Comparison of ENCODE assay signal across 8 mouse cellular contexts in genomic region chr6:122532883-122533302, GRCm38 (mm10). TPM values are rescaled to one million over a fixed set of nuclear protein-coding genes. Genes with fewer than 3 reads are reported as not detected.
A peak's percentile ranks its signal among the peaks of the same experiment; 100 is the strongest.
DNase-seq lines count a peak whose midpoint lies in the region; ATAC-seq and TF ChIP-seq lines count a peak whose summit lies in the region.

No protein-coding gene starts in this region.

- no peaks in the 10 kb centered on the region for H3K4me1 ChIP-seq in ES-E14 (ENCODE audit: control insufficient read depth in 2 of 2, insufficient read depth in 2 of 2, low read length in 2 of 2, poor library complexity in 1 of 2)
- H3K4me1 ChIP-seq in forebrain, embryonic 15.5 days, result peaks cover 6% of the 10 kb centered on the region; the same call in 1 of the 2 replicates

- peak overlapping the region in 1 of 2 experiments; percentile 66; a peak in 2 of 4 replicates for H3K4me3 ChIP-seq in ES-E14 (ENCODE audit: insufficient read depth in 1 of 2, low read depth in 1 of 2, low read length in 2 of 2, poor library complexity in 1 of 2, severe bottlenecking in 1 of 2)
- peak overlapping the region; percentile 13; the same call in 1 of the 2 replicates for H3K4me3 ChIP-seq in forebrain, embryonic 15.5 days

- no peak overlapping the region for H3K27ac ChIP-seq in ES-E14 (ENCODE audit: insufficient read depth, low read depth, low read length, poor library complexity, severe bottlenecking)
- no peak overlapping the region; the same call in 1 of the 2 replicates for H3K27ac ChIP-seq in forebrain, embryonic 15.5 days (replicated peaks)

- DNase-seq in CD4-positive helper T cell, adult 2 months (ENCODE audit: low read depth, low spot score), result peak; percentile 86
- DNase-seq in ES-E14 (ENCODE audit: low read depth, low spot score), result peak; percentile 74
- peak; percentile 56 for DNase-seq in kidney, postnatal 10 days
- DNase-seq in frontal cortex, postnatal 36 days (ENCODE audit: low spot score in 2 of 2), result no peak
- no peak for DNase-seq in right cerebral cortex, postnatal 25 days
- DNase-seq in layer of hippocampus, postnatal 14 days (ENCODE audit: low spot score in 2 of 2), result no peak

- no peaks in the 10 kb centered on the region for H3K27me3 ChIP-seq in forebrain, embryonic 15.5 days

- peak overlapping the region; percentile 33 for H3K4me2 ChIP-seq in forebrain, embryonic 15.5 days (replicated peaks)

- whole genome bisulfite sequencing in forebrain, embryonic 15.5 days, result 4% methylated on average over 4 of the region's 4 CpGs

- peak; percentile 48; the same call in 1 of the 2 replicates for ATAC-seq in forebrain, embryonic 15.5 days (replicated peaks)
- ATAC-seq in megakaryocyte progenitor cell, adult 5-6 weeks (replicated peaks; ENCODE audit: poor library complexity), result peak; percentile 80

- in situ Hi-C loops in ES-E14 (cut with MboI; ENCODE audit: low sequenced_read_pairs in 2 of 2, unreplicated experiment in 2 of 2), result no loop called here

- no peaks in the 10 kb centered on the region for H3K36me3 ChIP-seq in ES-E14 (ENCODE audit: control insufficient read depth, insufficient read depth, low read length, poor library complexity, severe bottlenecking)
- no peaks in the 10 kb centered on the region for H3K36me3 ChIP-seq in forebrain, embryonic 15.5 days

- no peak overlapping the region for H3K9ac ChIP-seq in ES-E14 (ENCODE audit: insufficient read depth, low read depth, low read length, poor library complexity, severe bottlenecking)
- no peak overlapping the region for H3K9ac ChIP-seq in forebrain, embryonic 15.5 days (replicated peaks)

- H3K9me3 ChIP-seq in ES-E14 (ENCODE audit: control insufficient read depth, insufficient read depth, low read depth, low read length), result no peaks in the 10 kb centered on the region
- H3K9me3 ChIP-seq in forebrain, embryonic 15.5 days, result no peaks in the 10 kb centered on the region

TF ChIP-seq in ES-E14, 5 proteins besides CTCF, POLR2A, EP300 and RAD21:
- TF ChIP-seq ZNF384 (IDR thresholded peaks at IDR 0.05; ENCODE audit: low read depth, low read length), result no peak
- 0 out of 2 replicates have a peak, but pooled peaks have one; percentile 22 for TF ChIP-seq MAFK (IDR thresholded peaks at IDR 0.05; ENCODE audit: insufficient read depth, low read depth, low read length)
TF ChIP-seq in ES-E14: peak in this region for 1.

RNA-seq across cellular contexts. Expression of gene Aicda, which starts 20.7 kb away (rescaled TPM):
- total RNA-seq in ES-E14 (2012; rRNA removed), result 0.32 and 0.76 TPM in 2 replicates
- polyA plus RNA-seq in forebrain, embryonic 15.5 days (2015; fragmentation: Nextera tagmentation; extraction: Ambion mirVana), result 0.37 and 0.45 TPM in 2 replicates
- not detected in 2 replicates for total RNA-seq in megakaryocyte progenitor cell, adult 5-6 weeks (2015)
- total RNA-seq in megakaryocyte progenitor cell, adult 5-6 weeks (2017), result not detected in 2 replicates
- not detected for total RNA-seq in layer of hippocampus, postnatal 14 days (2021)

RNA-seq across cellular contexts. Expression of gene Mfap5, which starts 27.2 kb away (rescaled TPM):
- total RNA-seq in ES-E14 (2012; rRNA removed), result 7.1 and 8.7 TPM in 2 replicates
- 0.72 and 1.8 TPM in 2 replicates for polyA plus RNA-seq in forebrain, embryonic 15.5 days (2015; fragmentation: Nextera tagmentation; extraction: Ambion mirVana)
- total RNA-seq in megakaryocyte progenitor cell, adult 5-6 weeks (2015), result not detected in 2 replicates
- not detected in 2 replicates for total RNA-seq in megakaryocyte progenitor cell, adult 5-6 weeks (2017)
- 1 to 10 TPM; 1.1 to 2.1 TPM for total RNA-seq in layer of hippocampus, postnatal 14 days (2021)

RNA-seq across cellular contexts. Expression of gene Rimklb, which starts 34.3 kb away (rescaled TPM):
- 36.3 and 54.4 TPM in 2 replicates for total RNA-seq in ES-E14 (2012; rRNA removed)
- 98.3 and 106 TPM in 2 replicates for polyA plus RNA-seq in forebrain, embryonic 15.5 days (2015; fragmentation: Nextera tagmentation; extraction: Ambion mirVana)
- not detected in 2 replicates for total RNA-seq in megakaryocyte progenitor cell, adult 5-6 weeks (2015)
- not detected in 2 replicates for total RNA-seq in megakaryocyte progenitor cell, adult 5-6 weeks (2017)
- total RNA-seq in layer of hippocampus, postnatal 14 days (2021), result 100 to 1,000 TPM; 145 to 150 TPM

Comparison
In these comparisons a context has a peak if more than half of its experiments do, and no peak if none do; other contexts are left out.
1. DNase-seq: peak in CD4-positive helper T cell, adult 2 months (single experiment), ES-E14 (single experiment) and kidney, postnatal 10 days (single experiment); none in frontal cortex, postnatal 36 days (0 of 2), right cerebral cortex, postnatal 25 days (single experiment) and layer of hippocampus, postnatal 14 days (0 of 2).
2. RNA of gene Rimklb, which starts 34.3 kb away (total RNA-seq): 145 to 150 TPM in layer of hippocampus, postnatal 14 days and 36.3 to 54.4 TPM in ES-E14; not detected in megakaryocyte progenitor cell, adult 5-6 weeks; every median in the first group is over 10 times any median in the second.